Mouse (Mus musculus) forelimb bud, embryonic 11.5 days (tissue): Measurements from ENCODE around the gene Kmt2b.
A peak's percentile ranks its signal among the peaks of the same experiment; 100 is the strongest.

Source experiments
- DNase-seq: peaks from one replicate; pipeline ENCODE4 v3.0.0-alpha.2; 2012; ENCODE audit warnings: low read depth, low spot score

Kmt2b gene

GRCm38 (mm10) chr7:30600651-30601050 lies 12.1 kb upstream of the Kmt2b start:
- DNase-seq, result no peak

- DNase-seq, result peak; percentile 74
Observed at GRCm38 (mm10) chr7:30599933-30600353, 11.4 kb upstream of the Kmt2b start.

- no peak for DNase-seq
Observed at GRCm38 (mm10) chr7:30598786-30599185, 10.3 kb upstream of the Kmt2b start, which contains the start of gene Zbtb32. Gene Zbtb32, minus strand, starts transcription at chr7:30598909.

GRCm38 (mm10) chr7:30596811-30597210 lies 8.3 kb upstream of the Kmt2b start:
- DNase-seq, result no peak

GRCm38 (mm10) chr7:30596093-30596492 lies 7.6 kb upstream of the Kmt2b start:
- DNase-seq, result no peak

GRCm38 (mm10) chr7:30594510-30595024 lies 6.0 kb upstream of the Kmt2b start:
- DNase-seq, result no peak

- no peak for DNase-seq
Observed at GRCm38 (mm10) chr7:30593579-30594509, 5.3 kb upstream of the Kmt2b start.

GRCm38 (mm10) chr7:30592772-30593423 lies 4.4 kb upstream of the Kmt2b start:
- no peak for DNase-seq

GRCm38 (mm10) chr7:30591605-30591951 lies 3.1 kb upstream of the Kmt2b start:
- DNase-seq, result no peak

GRCm38 (mm10) chr7:30590927-30591604 lies 2.5 kb upstream of the Kmt2b start:
- no peak for DNase-seq

GRCm38 (mm10) chr7:30589435-30590301 lies 1.1 kb upstream of the Kmt2b start:
- peak; percentile 85 for DNase-seq

- DNase-seq, result peak; percentile 2
Observed at GRCm38 (mm10) chr7:30587842-30588667, 471 bp downstream of the Kmt2b start.

GRCm38 (mm10) chr7:30586455-30587020 lies 2.0 kb downstream of the Kmt2b start:
- DNase-seq, result no peak

GRCm38 (mm10) chr7:30585170-30585569 lies 3.4 kb downstream of the Kmt2b start:
- DNase-seq, result no peak

GRCm38 (mm10) chr7:30584339-30584738 lies 4.2 kb downstream of the Kmt2b start:
- DNase-seq, result no peak

GRCm38 (mm10) chr7:30581547-30581946 lies 7.0 kb downstream of the Kmt2b start:
- no peak for DNase-seq

GRCm38 (mm10) chr7:30579950-30580349 lies 8.6 kb downstream of the Kmt2b start:
- no peak for DNase-seq

GRCm38 (mm10) chr7:30572969-30573368 lies 15.6 kb downstream of the Kmt2b start:
- no peak for DNase-seq

GRCm38 (mm10) chr7:30572389-30572788 lies 16.1 kb downstream of the Kmt2b start:
- no peak for DNase-seq

GRCm38 (mm10) chr7:30567555-30567954 lies 21.0 kb downstream of the Kmt2b start:
- DNase-seq, result no peak
